Mouse (Mus musculus) MEL (cell line): ENCODE results near the gene Tmem251. TPM values are rescaled to one million over a fixed set of nuclear protein-coding genes. Genes with fewer than 3 reads are reported as not detected.

Source experiments
- DNase-seq: peaks from one replicate; pipeline ENCODE4 v3.0.0; 2011; ENCODE audit warnings: low read depth, low spot score
- H3K27ac ChIP-seq: 2 replicates; pipeline ENCODE4 v1.5.1; 2012; ENCODE audit warnings: low read depth, mild to moderate bottlenecking, control low read depth, low read length, moderate library complexity; ENCODE audit not compliant: control insufficient read depth
- H3K27me3 ChIP-seq, 2 experiments: fragments of 150-350 bp in 1 of 2; sonication (generic) in 1 of 2; 2 replicates each; pipeline ENCODE4 v1.6.1; 2012; ENCODE audit warnings: low read length in 2 of 2, mild to moderate bottlenecking in 2 of 2, improper control_type of control experiment in 1 of 2, moderate library complexity in 1 of 2; ENCODE audit not compliant: insufficient read depth in 2 of 2, control insufficient read depth in 1 of 2
- H3K36me3 ChIP-seq, 2 experiments: 2 replicates each; pipeline ENCODE4 v1.6.1; 2012 to 2014; ENCODE audit warnings: low read length in 2 of 2, improper control_type of control experiment in 1 of 2, inconsistent platforms in 1 of 2, mild to moderate bottlenecking in 1 of 2; ENCODE audit not compliant: insufficient read depth in 2 of 2, control insufficient read depth in 1 of 2
- H3K4me1 ChIP-seq, 2 experiments: fragments of 150-350 bp in 1 of 2; sonication (generic) in 1 of 2; 2 replicates each; pipeline ENCODE4 v1.6.1; 2012; ENCODE audit warnings: low read length in 2 of 2, improper control_type of control experiment in 1 of 2, mild to moderate bottlenecking in 1 of 2; ENCODE audit not compliant: insufficient read depth in 2 of 2, control insufficient read depth in 1 of 2
- H3K4me3 ChIP-seq, 2 experiments: fragments of 150-350 bp in 1 of 2; sonication (generic) in 1 of 2; 2 replicates each; pipeline ENCODE4 v1.5.1; 2012; ENCODE audit warnings: low read depth in 2 of 2, low read length in 2 of 2, mild to moderate bottlenecking in 2 of 2, moderate library complexity in 2 of 2, control low read depth in 1 of 2, improper control_type of control experiment in 1 of 2; ENCODE audit not compliant: control insufficient read depth in 1 of 2, insufficient read depth in 1 of 2
- H3K79me2 ChIP-seq: 2 replicates; pipeline ENCODE4 v1.6.1; 2012; ENCODE audit warnings: mild to moderate bottlenecking, low read length, moderate library complexity; ENCODE audit not compliant: control insufficient read depth, poor library complexity, insufficient read depth
- H3K9ac ChIP-seq: 2 replicates; pipeline ENCODE4 v1.6.1; 2012; ENCODE audit warnings: low read depth, mild to moderate bottlenecking, control low read depth, low read length, moderate library complexity; ENCODE audit not compliant: control insufficient read depth, poor library complexity, severe bottlenecking
- H3K9me3 ChIP-seq: fragments of 150-350 bp; sonication (generic); replicated peaks from 2 replicates; pipeline ENCODE4 v1.6.1; 2012; ENCODE audit warnings: mild to moderate bottlenecking, low read length, improper control_type of control experiment, moderate library complexity; ENCODE audit not compliant: insufficient read depth
- BHLHE40 ChIP-seq: IDR thresholded peaks from 2 replicates; pipeline ENCODE4 v1.6.1; 2012; ENCODE audit warnings: low read depth, mild to moderate bottlenecking, inconsistent platforms, low read length, improper control_type of control experiment, borderline replicate concordance
- CHD1 ChIP-seq: IDR thresholded peaks from 2 replicates; pipeline ENCODE4 v1.6.1; 2012; ENCODE audit warnings: low read depth, mild to moderate bottlenecking, inconsistent platforms, low read length, improper control_type of control experiment
- CTCF ChIP-seq, 3 experiments: IDR thresholded peaks in 2 of 3; conservative IDR thresholded peaks in 1 of 3; 2 replicates each; pipeline ENCODE4 v1.5.1; 2011 to 2012; ENCODE audit warnings: low read length in 3 of 3, low read depth in 2 of 3, mild to moderate bottlenecking in 2 of 3, improper control_type of control experiment in 1 of 3, inconsistent platforms in 1 of 3, mixed read lengths in 1 of 3, moderate library complexity in 1 of 3; ENCODE audit not compliant: control insufficient read depth in 1 of 3, insufficient read depth in 1 of 3, poor library complexity in 1 of 3, severe bottlenecking in 1 of 3
- E2F4 ChIP-seq: IDR thresholded peaks from 2 replicates; pipeline ENCODE4 v1.6.1; 2011; ENCODE audit warnings: low read depth, low read length, improper control_type of control experiment, borderline replicate concordance
- ELF1 ChIP-seq: IDR thresholded peaks from 2 replicates; pipeline ENCODE4 v1.6.1; 2014; ENCODE audit warnings: low read depth, mild to moderate bottlenecking, inconsistent platforms, low read length, improper control_type of control experiment, moderate library complexity
- EP300 ChIP-seq, 2 experiments: IDR thresholded peaks; 2 replicates each; pipeline ENCODE4 v1.6.1; 2011; ENCODE audit warnings: improper control_type of control experiment in 2 of 2, low read length in 2 of 2, low read depth in 1 of 2, mild to moderate bottlenecking in 1 of 2
- ETS1 ChIP-seq: IDR thresholded peaks from 2 replicates; pipeline ENCODE4 v1.6.1; 2012; ENCODE audit warnings: low read depth, mild to moderate bottlenecking, inconsistent platforms, low read length, improper control_type of control experiment, moderate library complexity
- GATA1 ChIP-seq: IDR thresholded peaks from 2 replicates; pipeline ENCODE4 v1.6.1; 2011; ENCODE audit warnings: low read depth, low read length, improper control_type of control experiment
- KAT2A ChIP-seq: conservative IDR thresholded peaks from 2 replicates; pipeline ENCODE4 v1.6.1; 2012; ENCODE audit warnings: low read depth, low read length, improper control_type of control experiment, inconsistent platforms
- MAFK ChIP-seq: IDR thresholded peaks from 2 replicates; pipeline ENCODE4 v1.6.1; 2011; ENCODE audit warnings: low read depth, mild to moderate bottlenecking, low read length, improper control_type of control experiment, borderline replicate concordance
- MAX ChIP-seq: IDR thresholded peaks from 2 replicates; pipeline ENCODE4 v1.6.1; 2011; ENCODE audit warnings: low read length, improper control_type of control experiment
- MYC ChIP-seq: IDR thresholded peaks from 2 replicates; pipeline ENCODE4 v1.6.1; 2011; ENCODE audit warnings: low read depth, mild to moderate bottlenecking, low read length, improper control_type of control experiment, moderate library complexity
- NELFE ChIP-seq: IDR thresholded peaks from 2 replicates; pipeline ENCODE4 v1.6.1; 2011; ENCODE audit warnings: low read depth, low read length, improper control_type of control experiment
- NRF1 ChIP-seq: IDR thresholded peaks from 2 replicates; pipeline ENCODE4 v1.6.1; 2014; ENCODE audit warnings: low read depth, mild to moderate bottlenecking, inconsistent platforms, low read length, improper control_type of control experiment, moderate library complexity; ENCODE audit not compliant: poor library complexity, insufficient read depth, severe bottlenecking
- POLR2AphosphoS5 ChIP-seq: IDR thresholded peaks from 2 replicates; pipeline ENCODE4 v1.6.1; 2012; ENCODE audit warnings: low read depth, borderline replicate concordance, mild to moderate bottlenecking, inconsistent platforms, low read length, moderate library complexity, mixed read lengths
- RAD21 ChIP-seq: IDR thresholded peaks from 2 replicates; pipeline ENCODE4 v1.6.1; 2011; ENCODE audit warnings: mild to moderate bottlenecking, low read depth, low read length, improper control_type of control experiment
- RCOR1 ChIP-seq: IDR thresholded peaks from 2 replicates; pipeline ENCODE4 v1.6.1; 2012; ENCODE audit warnings: low read depth, mild to moderate bottlenecking, inconsistent platforms, low read length, improper control_type of control experiment
- SIN3A ChIP-seq: IDR thresholded peaks from 2 replicates; pipeline ENCODE4 v1.6.1; 2012; ENCODE audit warnings: low read length, improper control_type of control experiment, inconsistent platforms
- SMC3 ChIP-seq: IDR thresholded peaks from 2 replicates; pipeline ENCODE4 v1.6.1; 2011; ENCODE audit warnings: low read depth, low read length, improper control_type of control experiment
- TCF12 ChIP-seq: IDR thresholded peaks from 2 replicates; pipeline ENCODE4 v1.6.1; 2014; ENCODE audit warnings: low read depth, mild to moderate bottlenecking, inconsistent platforms, low read length, improper control_type of control experiment, moderate library complexity
- USF2 ChIP-seq, 2 experiments: IDR thresholded peaks; 2 replicates each; pipeline ENCODE4 v1.6.1; 2011 to 2012; ENCODE audit warnings: improper control_type of control experiment in 2 of 2, low read length in 2 of 2, borderline replicate concordance in 1 of 2, inconsistent platforms in 1 of 2, low read depth in 1 of 2, mild to moderate bottlenecking in 1 of 2; ENCODE audit not compliant: insufficient read depth in 1 of 2
- ZC3H11A ChIP-seq: IDR thresholded peaks from 2 replicates; pipeline ENCODE4 v1.6.1; 2012; ENCODE audit warnings: low read depth, mild to moderate bottlenecking, inconsistent platforms, low read length, improper control_type of control experiment
- ZMIZ1 ChIP-seq: IDR thresholded peaks from 2 replicates; pipeline ENCODE4 v1.6.1; 2012; ENCODE audit warnings: low read depth, mild to moderate bottlenecking, inconsistent platforms, low read length, improper control_type of control experiment, moderate library complexity
- ZNF384 ChIP-seq: IDR thresholded peaks from 2 replicates; pipeline ENCODE4 v1.6.1; 2012; ENCODE audit warnings: low read depth, mild to moderate bottlenecking, inconsistent platforms, low read length, improper control_type of control experiment
- polyA plus RNA-seq, 2 experiments: library from polyadenylated mRNA; stranded (reverse) in 1 of 2; unstranded in 1 of 2; fragments of >175 nt in 1 of 2; fragments of >200 nt in 1 of 2; gene quantifications; 2 replicates each; pipeline versions ENCODE4 v1.2.1 to v1.2.4; 2012; ENCODE audit warnings: low replicate concordance in 2 of 2, low read depth in 1 of 2; ENCODE audit not compliant: insufficient read length in 2 of 2, insufficient read depth in 1 of 2, missing spikeins in 1 of 2
- total RNA-seq: library from RNA; depleted of rRNA; stranded (reverse); fragments of 300-350 nt; gene quantifications from 2 replicates; pipeline ENCODE4 v1.2.3, GENCODE M21; 2012

The Tmem251 gene
- total and polyA plus RNA-seq, 3 experiments = 9.0 to 57.5 (median 11.4) TPM

DNA sequence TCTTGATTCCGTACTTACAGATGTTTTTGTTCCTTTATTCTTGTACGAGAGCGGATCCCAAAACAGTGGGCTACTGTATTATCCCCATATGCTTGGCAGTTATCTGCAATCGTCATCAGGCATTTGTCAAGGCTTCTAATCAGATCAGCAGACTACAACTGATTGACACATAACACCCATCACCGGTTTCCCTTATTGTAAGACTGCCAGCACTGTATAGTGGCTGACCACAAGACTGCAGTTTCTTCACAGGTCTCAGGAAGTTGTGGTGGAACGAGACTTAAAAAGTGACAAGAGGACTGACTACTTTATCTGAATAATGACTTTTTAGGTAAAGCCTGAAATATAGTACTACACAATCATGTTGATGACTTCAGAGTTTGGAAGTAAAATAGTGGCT is 1.3 kb downstream of the Tmem251 start:
- H3K9ac ChIP-seq = peak overlapping the region; percentile 82
- peaks cover 37% of the 10 kb centered on the region for H3K79me2 ChIP-seq
- H3K27ac ChIP-seq = peak overlapping the region; percentile 87
- H3K36me3 ChIP-seq = peaks cover 0 to 47% of the 10 kb centered on the region in 2 experiments; a peak in 3 of 4 replicates
- H3K9me3 ChIP-seq = no peaks in the 10 kb centered on the region
- TF ChIP-seq MAX = no peak
- TF ChIP-seq ELF1 = no peak
- TF ChIP-seq RCOR1 = peak; percentile 88
- no peak for TF ChIP-seq NRF1
- TF ChIP-seq KAT2A = no peak
- no peak for TF ChIP-seq E2F4
- 0 out of 2 replicates have a peak, but pooled peaks have one; percentile 24 for TF ChIP-seq CHD1
- no peak for TF ChIP-seq SMC3
- no peak for TF ChIP-seq RAD21
- TF ChIP-seq ETS1 = peak; percentile 87
- no peak for TF ChIP-seq ZNF384
- TF ChIP-seq USF2 (IDR thresholded peaks at IDR 0.05; ENCODE audit: borderline replicate concordance in 1 of 2, insufficient read depth in 1 of 2, low read depth in 1 of 2, low read length in 2 of 2) = no peak
- TF ChIP-seq BHLHE40 = peak; percentile 79; the same call in 1 of the 2 replicates
- TF ChIP-seq MAFK = no peak
- TF ChIP-seq EP300 (IDR thresholded peaks at IDR 0.05; ENCODE audit: low read depth in 1 of 2, low read length in 2 of 2) = peak; percentile 53 to 74
- peak; percentile 45; the same call in 1 of the 2 replicates for TF ChIP-seq TCF12
- no peak for TF ChIP-seq MYC
- TF ChIP-seq SIN3A = peak; percentile 47
- no peak for TF ChIP-seq NELFE
- TF ChIP-seq ZC3H11A = no peak
- TF ChIP-seq CTCF (IDR thresholded peaks at IDR 0.05 in 2 of 3, conservative IDR thresholded peaks at IDR 0.05 in 1 of 3; ENCODE audit: control insufficient read depth in 1 of 3, insufficient read depth in 1 of 3, low read depth in 2 of 3, low read length in 3 of 3, poor library complexity in 1 of 3, severe bottlenecking in 1 of 3) = peak in 2 of 3 experiments; percentile 6 to 17; a peak in 1 of 6 replicates
- TF ChIP-seq ZMIZ1 = no peak
- TF ChIP-seq POLR2AphosphoS5 = no peak
- peak; percentile 90 for TF ChIP-seq GATA1
- H3K4me3 ChIP-seq = peak overlapping the region; percentile 52 to 87
- H3K4me1 ChIP-seq = peaks cover 8 to 26% of the 10 kb centered on the region in 2 experiments; a peak in 3 of 4 replicates
- DNase-seq = peak; percentile 87
- H3K27me3 ChIP-seq = no peaks in the 10 kb centered on the region
